Mouse (Mus musculus): ENCODE data around the gene Olfr1152.

DNA sequence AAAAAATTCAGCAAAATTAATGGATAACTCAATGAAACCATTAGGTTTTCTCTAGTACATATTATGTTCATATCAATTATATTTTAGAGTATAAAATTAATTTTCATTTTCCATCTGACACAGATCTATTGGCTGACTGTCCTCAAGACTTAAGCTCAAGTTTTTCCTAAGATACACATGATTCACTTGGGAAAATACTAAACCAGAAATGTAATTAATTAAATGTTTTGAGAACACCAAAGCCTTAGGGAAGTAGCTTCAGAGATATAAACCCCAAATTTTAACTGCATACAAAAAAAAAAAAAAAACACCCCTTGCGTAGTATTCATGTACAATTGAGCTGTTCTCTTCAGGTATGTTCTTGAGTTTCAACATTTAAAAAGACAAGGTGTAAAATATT is 10.7 kb upstream of the Olfr1152 start, which contains the start of gene Olfr1151:
- TF ChIP-seq POLR2A (IDR thresholded peaks at IDR 0.05; ENCODE audit: borderline replicate concordance, extremely low read depth, low read depth, low read length) (no peak), CTCF (IDR thresholded peaks at IDR 0.05; ENCODE audit: insufficient read depth, low read length) (no peak)

Data from lung, adult 2 months (tissue).